Mouse (Mus musculus) limb, embryonic 14.5 days (tissue): ENCODE data around the gene Mtm1. TPM values are rescaled to one million over a fixed set of nuclear protein-coding genes. Genes with fewer than 3 reads are reported as not detected.
A peak's percentile ranks its signal among the peaks of the same experiment; 100 is the strongest.

Source experiments
- ATAC-seq: fragments of 200-750 bp; cut with Nextera tagmentation; 2 replicates; pipeline ENCODE4 v1.8.0; 2017; ENCODE audit warnings: low read depth, moderate number of reproducible peaks, moderate TSS enrichment; ENCODE audit not compliant: low FRiP score
- DNase-seq: peaks from one replicate; pipeline ENCODE4 v3.0.0-alpha.2; 2015; ENCODE audit warnings: low spot score
- H3K27ac ChIP-seq: fragments of 300-500 bp; sonication (generic); replicated peaks from 2 replicates; pipeline ENCODE4 v1.5.1; 2014; ENCODE audit warnings: low read depth, mild to moderate bottlenecking, low read length, moderate library complexity, mixed read lengths
- H3K27me3 ChIP-seq: fragments of 300-500 bp; sonication (generic); 2 replicates; pipeline ENCODE4 v1.6.1; 2014; ENCODE audit warnings: low read length, mixed read lengths; ENCODE audit not compliant: control insufficient read depth, insufficient read depth
- H3K36me3 ChIP-seq: fragments of 300-500 bp; sonication (generic); 2 replicates; pipeline ENCODE4 v1.6.1; 2014; ENCODE audit warnings: mild to moderate bottlenecking, low read length, moderate library complexity, mixed read lengths; ENCODE audit not compliant: control insufficient read depth, insufficient read depth
- H3K4me1 ChIP-seq: fragments of 300-500 bp; sonication (generic); 2 replicates; pipeline ENCODE4 v1.6.1; 2014; ENCODE audit warnings: antibody characterized with exemption, low read length, mixed read lengths; ENCODE audit not compliant: control insufficient read depth, insufficient read depth
- H3K4me2 ChIP-seq: fragments of 300-500 bp; sonication (generic); replicated peaks from 2 replicates; pipeline ENCODE4 v1.6.1; 2014; ENCODE audit warnings: low read depth, mild to moderate bottlenecking, low read length, moderate library complexity; ENCODE audit not compliant: severe bottlenecking
- H3K4me3 ChIP-seq: fragments of 300-500 bp; sonication (generic); replicated peaks from 2 replicates; pipeline ENCODE4 v1.5.1; 2014; ENCODE audit warnings: low read length
- H3K9ac ChIP-seq: fragments of 300-500 bp; sonication (generic); 2 replicates; pipeline ENCODE4 v1.6.1; 2014; ENCODE audit warnings: mild to moderate bottlenecking, low read depth, low read length, moderate library complexity; ENCODE audit not compliant: severe bottlenecking
- H3K9me3 ChIP-seq: fragments of 300-500 bp; sonication (generic); 2 replicates; pipeline ENCODE4 v1.6.1; 2016; ENCODE audit warnings: low read length; ENCODE audit not compliant: control insufficient read depth
- POLR2A ChIP-seq: fragments of 200-500 bp; IDR thresholded peaks from 2 replicates; pipeline ENCODE4 v1.8.0; 2012; ENCODE audit warnings: inconsistent platforms, mild to moderate bottlenecking, moderate library complexity, borderline replicate concordance; ENCODE audit not compliant: insufficient read depth, insufficient read length; ENCODE audit errors: extremely low read depth
- WGBS: fragments of 180-500 bp; shearing (Covaris S2); extraction: QIAGEN DNeasy Blood & Tissue Kit; methylation state at CpG from one replicate; pipeline ENCODE4 v1.1.7; 2014; 5-methylcytosine and 5-hydroxymethylcytosine counted together
- polyA plus RNA-seq, 2 experiments: library from polyadenylated mRNA; depleted of rRNA in 1 of 2; stranded (reverse) in 1 of 2; unstranded in 1 of 2; fragments of >200 nt; fragmentation: Nextera tagmentation in 1 of 2; extraction: Ambion mirVana in 1 of 2; gene quantifications; 2 replicates each; pipeline versions ENCODE4 v1.2.1 to v1.2.3; 2012 to 2014

Mtm1 gene
- polyA plus RNA-seq, 2 experiments = 2.5 to 4.0 TPM

DNA sequence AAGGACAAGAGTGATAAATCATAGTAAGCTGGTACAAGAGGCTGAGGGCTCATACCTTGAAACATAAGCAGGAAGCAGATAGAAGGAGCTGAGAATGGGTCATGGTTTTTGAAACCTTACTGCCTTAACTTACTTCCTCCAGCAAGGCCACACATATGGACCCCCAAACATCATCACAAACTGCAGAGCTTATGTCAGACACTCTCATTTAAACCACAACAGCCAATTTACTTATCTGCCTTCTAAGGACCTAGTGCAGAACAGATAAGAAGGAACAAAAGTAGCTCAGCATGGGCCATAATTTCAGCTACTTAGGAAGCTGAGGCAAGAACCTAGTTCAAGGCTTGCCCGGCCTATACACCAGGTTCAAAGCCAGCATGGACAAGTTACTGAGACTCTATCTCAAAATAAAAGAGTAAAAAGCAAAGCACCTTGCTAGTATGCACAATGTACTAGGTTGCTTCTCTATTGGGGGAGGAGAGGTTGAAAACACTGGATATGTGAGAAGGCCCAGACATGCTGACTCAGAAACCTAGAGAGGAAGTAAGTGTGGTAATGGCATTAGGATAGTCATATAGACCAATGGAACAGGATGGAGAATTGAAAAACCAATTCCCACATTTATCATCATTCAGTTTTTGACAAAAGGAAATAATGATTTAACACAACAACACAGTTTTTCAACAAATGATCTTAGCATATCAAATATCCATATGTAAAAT is 4.6 kb upstream of the Mtm1 start:
- H3K4me3 ChIP-seq = no peak overlapping the region
- no peak for TF ChIP-seq POLR2A
- no peak for ATAC-seq
- H3K27ac ChIP-seq = no peak overlapping the region
- WGBS = 93% methylated on average over 1 of the region's 1 CpGs
- H3K4me1 ChIP-seq = no peaks in the 10 kb centered on the region
- H3K9me3 ChIP-seq = no peaks in the 10 kb centered on the region
- no peak overlapping the region for H3K4me2 ChIP-seq
- H3K9ac ChIP-seq = no peak overlapping the region
- H3K36me3 ChIP-seq = no peaks in the 10 kb centered on the region
- no peaks in the 10 kb centered on the region; the same call in 1 of the 2 replicates for H3K27me3 ChIP-seq
- DNase-seq = no peak

DNA sequence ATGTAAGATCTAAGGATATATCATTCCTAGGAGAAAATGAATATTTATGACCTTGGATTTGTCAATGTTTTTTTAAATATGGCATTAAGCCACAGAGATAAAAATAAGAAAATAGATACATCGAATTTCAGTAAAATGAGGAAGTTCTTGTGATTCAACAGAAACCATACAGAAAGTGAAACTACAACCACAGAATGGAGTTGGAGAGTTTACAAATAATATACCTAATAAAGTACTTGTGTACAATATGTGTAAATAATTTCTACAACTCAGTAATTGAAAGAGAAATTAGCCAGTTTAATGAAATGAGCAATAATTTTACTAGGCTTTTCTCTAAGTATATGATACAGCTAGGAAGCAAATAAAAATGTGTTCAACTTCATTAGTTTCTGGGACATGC is 4.0 kb upstream of the Mtm1 start:
- no peaks in the 10 kb centered on the region for H3K9me3 ChIP-seq
- DNase-seq (no peak), ATAC-seq (no peak)
- H3K9ac ChIP-seq = no peak overlapping the region
- no peaks in the 10 kb centered on the region for H3K36me3 ChIP-seq
- TF ChIP-seq POLR2A = no peak
- no peaks in the 10 kb centered on the region; the same call in 1 of the 2 replicates for H3K27me3 ChIP-seq
- H3K4me3 ChIP-seq = no peak overlapping the region
- no peaks in the 10 kb centered on the region for H3K4me1 ChIP-seq
- no peak overlapping the region for H3K27ac ChIP-seq
- H3K4me2 ChIP-seq = no peak overlapping the region
- WGBS = 84% methylated on average over 1 of the region's 1 CpGs

DNA sequence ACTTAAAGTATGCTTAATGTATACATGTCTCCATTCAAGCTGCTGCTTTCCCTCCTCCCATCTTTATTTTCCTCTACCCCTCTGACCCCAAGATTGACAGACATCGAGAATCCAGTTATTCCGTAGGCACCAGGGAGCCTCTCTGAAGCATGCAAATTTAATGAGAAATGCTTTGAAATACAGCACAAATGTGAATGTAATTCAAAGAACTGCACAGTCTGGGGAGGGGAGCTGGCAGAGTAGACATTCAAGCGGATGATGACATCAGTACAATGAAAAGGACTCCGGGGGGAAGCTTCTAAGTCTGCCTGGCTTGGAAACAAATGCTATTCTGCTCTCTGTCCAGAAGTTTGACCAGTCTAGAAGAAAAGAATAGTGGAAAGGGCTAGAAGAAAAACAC is 2.3 kb downstream of the Mtm1 start:
- Histone ChIP-seq H3K9me3 (no peaks in the 10 kb centered on the region), H3K4me1 (no peaks in the 10 kb centered on the region), H3K36me3 (no peaks in the 10 kb centered on the region), H3K9ac (no peak overlapping the region), H3K27ac (no peak overlapping the region), H3K27me3 (no peaks in the 10 kb centered on the region; the same call in 1 of the 2 replicates), H3K4me3 (no peak overlapping the region), H3K4me2 (no peak overlapping the region)
- 70% methylated on average over 4 of the region's 4 CpGs for WGBS
- TF ChIP-seq POLR2A = no peak
- no peak for ATAC-seq
- no peak for DNase-seq

DNA sequence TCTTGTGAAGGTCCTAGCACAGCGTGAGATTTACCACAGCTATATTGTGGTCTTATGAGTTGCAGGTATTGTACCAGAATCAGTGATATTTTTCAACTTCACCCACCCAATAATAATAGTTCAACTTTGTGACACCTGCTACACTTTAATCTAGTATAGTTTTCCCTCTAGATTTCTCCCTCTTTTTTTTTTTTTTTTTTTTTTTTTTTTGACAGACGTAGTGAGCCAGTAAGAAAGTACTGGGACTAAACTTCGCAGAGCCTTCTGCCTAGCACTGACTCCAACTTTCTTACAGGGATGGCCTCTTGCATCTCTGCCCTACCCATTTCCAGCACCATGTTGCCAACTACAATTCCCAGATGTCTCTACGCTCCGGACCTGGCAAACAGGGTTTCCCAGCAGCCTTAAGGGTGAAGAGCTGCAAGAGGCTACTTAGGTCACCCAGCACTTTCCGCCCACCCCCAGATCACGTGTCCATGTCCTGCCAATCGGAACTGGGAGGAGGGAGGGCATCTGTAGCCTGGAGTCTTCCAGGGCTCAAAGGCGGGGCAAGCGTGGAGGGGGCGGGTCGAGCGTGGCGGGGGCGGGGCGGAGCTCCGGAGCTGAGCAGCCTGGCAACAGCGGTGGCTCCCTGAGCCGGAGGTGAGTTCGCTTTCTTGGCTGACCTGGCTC is 4.0 kb downstream of the Mtm1 start:
- DNase-seq = peak; percentile 74
- H3K9ac ChIP-seq = peak overlapping the region; percentile 43; the same call in 1 of the 2 replicates
- TF ChIP-seq POLR2A = no peak
- no peaks in the 10 kb centered on the region for H3K9me3 ChIP-seq
- H3K4me1 ChIP-seq = no peaks in the 10 kb centered on the region
- H3K27ac ChIP-seq = no peak overlapping the region
- peak; percentile 94 for ATAC-seq
- peak overlapping the region; percentile 58 for H3K4me2 ChIP-seq
- H3K36me3 ChIP-seq = no peaks in the 10 kb centered on the region
- no peaks in the 10 kb centered on the region for H3K27me3 ChIP-seq
- WGBS = 27% methylated on average over 19 of the region's 20 CpGs
- peak overlapping the region; percentile 48 for H3K4me3 ChIP-seq

DNA sequence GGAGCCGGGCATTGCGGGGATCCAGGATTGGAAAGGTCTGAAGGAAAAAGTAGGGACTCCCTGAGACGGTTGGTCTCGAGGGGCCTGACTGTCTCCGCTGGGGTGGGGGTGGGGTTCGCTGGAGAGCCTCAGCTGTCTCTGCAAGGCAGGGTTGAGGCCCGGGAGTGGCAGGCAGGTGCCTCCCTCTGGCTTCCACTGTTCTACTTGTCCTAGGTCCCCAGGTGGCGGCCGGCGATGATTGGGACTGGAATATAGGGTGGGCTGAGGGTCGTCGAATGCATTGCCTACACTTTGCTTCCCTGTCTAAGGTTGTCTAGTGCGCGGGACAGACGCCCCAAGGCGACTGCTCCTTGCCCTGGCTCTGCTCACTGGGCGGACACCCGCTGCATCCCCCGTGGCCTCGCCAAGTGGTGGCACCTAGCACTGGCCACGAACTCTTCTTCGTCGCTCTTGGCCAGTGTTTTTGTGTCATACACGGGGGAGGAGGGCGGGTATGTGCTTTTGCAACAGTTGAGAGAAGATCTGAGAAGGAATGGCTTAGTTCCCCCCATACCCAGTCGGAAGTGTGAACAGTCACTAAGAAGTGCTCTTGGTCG is 4.6 kb downstream of the Mtm1 start:
- H3K9me3 ChIP-seq = no peaks in the 10 kb centered on the region
- H3K4me2 ChIP-seq = peak overlapping the region; percentile 58
- H3K36me3 ChIP-seq = no peaks in the 10 kb centered on the region
- no peaks in the 10 kb centered on the region for H3K27me3 ChIP-seq
- no peak overlapping the region for H3K27ac ChIP-seq
- peak overlapping the region; percentile 48 for H3K4me3 ChIP-seq
- TF ChIP-seq POLR2A = no peak
- DNase-seq = no peak
- ATAC-seq = peak; percentile 66
- H3K4me1 ChIP-seq = no peaks in the 10 kb centered on the region
- WGBS = 16% methylated on average over 23 of the region's 27 CpGs
- peak overlapping the region; percentile 43 for H3K9ac ChIP-seq
